Mouse (Mus musculus): ENCODE measurements at regions not wholly inside any gene's neighbourhood (a gene's known extent, or its start where the extent isn't known, plus 50 kb on each side); places are given as distances from the start of the nearest gene placed in this dataset.

GRCm38 (mm10) chr4:142749918-142750317 lies 462.9 kb downstream of the Prdm2 start:
- no peaks in the 10 kb centered on the region for H3K9me3 ChIP-seq
- peaks cover 91% of the 10 kb centered on the region for H3K27me3 ChIP-seq (ENCODE audit: insufficient read depth, poor library complexity, severe bottlenecking)
- no peak overlapping the region for H3K27ac ChIP-seq
- DNase-seq (ENCODE audit: low spot score), result peak; percentile 60
- WGBS, result 28% methylated on average over 8 of the region's 8 CpGs
- H3K4me1 ChIP-seq (replicated peaks), result peaks cover 15% of the 10 kb centered on the region
- no peak overlapping the region for H3K4me3 ChIP-seq
- H3K36me3 ChIP-seq, result no peaks in the 10 kb centered on the region

GRCm38 (mm10) chr4:142723554-142723907 lies 484.3 kb upstream of the Kazn start:
- H3K36me3 ChIP-seq, result no peaks in the 10 kb centered on the region
- no peaks in the 10 kb centered on the region for H3K27me3 ChIP-seq (ENCODE audit: insufficient read depth, poor library complexity, severe bottlenecking)
- DNase-seq (ENCODE audit: low spot score), result no peak
- H3K27ac ChIP-seq, result no peak overlapping the region
- no peaks in the 10 kb centered on the region for H3K9me3 ChIP-seq
- WGBS, result 93% methylated on average over 4 of the region's 4 CpGs
- no peak overlapping the region for H3K4me3 ChIP-seq
- no peaks in the 10 kb centered on the region for H3K4me1 ChIP-seq (replicated peaks)

- WGBS, result 78% methylated on average over 3 of the region's 3 CpGs
- Histone ChIP-seq H3K27me3 (ENCODE audit: insufficient read depth, poor library complexity, severe bottlenecking) (no peaks in the 10 kb centered on the region), H3K27ac (no peak overlapping the region), H3K36me3 (no peaks in the 10 kb centered on the region), H3K9me3 (no peaks in the 10 kb centered on the region), H3K4me1 (replicated peaks) (no peaks in the 10 kb centered on the region), H3K4me3 (no peak overlapping the region)
- no peak for DNase-seq (ENCODE audit: low spot score)
Measured at GRCm38 (mm10) chr4:142722845-142723553, 483.8 kb upstream of the Kazn start.

- Histone ChIP-seq H3K36me3 (no peaks in the 10 kb centered on the region), H3K4me1 (replicated peaks) (no peaks in the 10 kb centered on the region), H3K27me3 (ENCODE audit: insufficient read depth, poor library complexity, severe bottlenecking) (no peaks in the 10 kb centered on the region), H3K27ac (no peak overlapping the region), H3K4me3 (no peak overlapping the region), H3K9me3 (peaks cover 7% of the 10 kb centered on the region; the same call in 1 of the 2 replicates)
- DNase-seq (ENCODE audit: low spot score), result no peak
- 87% methylated on average over 5 of the region's 5 CpGs for WGBS
Measured at GRCm38 (mm10) chr4:142701606-142702005, 462.4 kb upstream of the Kazn start.

GRCm38 (mm10) chr4:142694926-142695325 lies 455.7 kb upstream of the Kazn start:
- Histone ChIP-seq H3K27me3 (ENCODE audit: insufficient read depth, poor library complexity, severe bottlenecking) (0 out of 2 replicates have a peak, but pooled peaks cover 7% of the 10 kb centered on the region), H3K9me3 (no peaks in the 10 kb centered on the region), H3K27ac (no peak overlapping the region), H3K36me3 (no peaks in the 10 kb centered on the region), H3K4me3 (no peak overlapping the region), H3K4me1 (replicated peaks) (no peaks in the 10 kb centered on the region)
- 73% methylated on average over 13 of the region's 13 CpGs for WGBS
- no peak for DNase-seq (ENCODE audit: low spot score)

GRCm38 (mm10) chr4:142688241-142688640 lies 449.0 kb upstream of the Kazn start:
- Histone ChIP-seq H3K4me1 (replicated peaks) (no peaks in the 10 kb centered on the region), H3K4me3 (no peak overlapping the region), H3K36me3 (no peaks in the 10 kb centered on the region), H3K9me3 (0 out of 2 replicates have a peak, but pooled peaks cover 10% of the 10 kb centered on the region), H3K27me3 (ENCODE audit: insufficient read depth, poor library complexity, severe bottlenecking) (0 out of 2 replicates have a peak, but pooled peaks cover 6% of the 10 kb centered on the region), H3K27ac (no peak overlapping the region)
- 93% methylated on average over 6 of the region's 6 CpGs for WGBS
- DNase-seq (ENCODE audit: low spot score), result no peak

- no peaks in the 10 kb centered on the region for H3K4me1 ChIP-seq (replicated peaks)
- no peaks in the 10 kb centered on the region for H3K9me3 ChIP-seq
- H3K27ac ChIP-seq, result no peak overlapping the region
- no peak overlapping the region for H3K4me3 ChIP-seq
- WGBS, result 95% methylated on average over 4 of the region's 4 CpGs
- H3K36me3 ChIP-seq, result no peaks in the 10 kb centered on the region
- no peak for DNase-seq (ENCODE audit: low spot score)
- no peaks in the 10 kb centered on the region for H3K27me3 ChIP-seq (ENCODE audit: insufficient read depth, poor library complexity, severe bottlenecking)
Measured at GRCm38 (mm10) chr4:142677426-142677825, 438.2 kb upstream of the Kazn start.

GRCm38 (mm10) chr4:142674641-142675465 lies 435.7 kb upstream of the Kazn start:
- no peaks in the 10 kb centered on the region for H3K9me3 ChIP-seq
- H3K4me1 ChIP-seq (replicated peaks), result no peaks in the 10 kb centered on the region
- DNase-seq (ENCODE audit: low spot score), result peak; percentile 16
- H3K27ac ChIP-seq, result no peak overlapping the region
- 84% methylated on average over 22 of the region's 22 CpGs for WGBS
- no peaks in the 10 kb centered on the region for H3K36me3 ChIP-seq
- H3K27me3 ChIP-seq (ENCODE audit: insufficient read depth, poor library complexity, severe bottlenecking), result no peaks in the 10 kb centered on the region
- no peak overlapping the region for H3K4me3 ChIP-seq

GRCm38 (mm10) chr4:142671872-142672458 lies 432.8 kb upstream of the Kazn start:
- Histone ChIP-seq H3K9me3 (no peaks in the 10 kb centered on the region), H3K27me3 (ENCODE audit: insufficient read depth, poor library complexity, severe bottlenecking) (no peaks in the 10 kb centered on the region), H3K27ac (no peak overlapping the region), H3K4me1 (replicated peaks) (no peaks in the 10 kb centered on the region), H3K36me3 (no peaks in the 10 kb centered on the region), H3K4me3 (no peak overlapping the region)
- DNase-seq (ENCODE audit: low spot score), result no peak
- WGBS, result 86% methylated on average over 8 of the region's 8 CpGs

- H3K36me3 ChIP-seq, result no peaks in the 10 kb centered on the region
- DNase-seq (ENCODE audit: low spot score), result no peak
- WGBS, result 65% methylated on average over 4 of the region's 4 CpGs
- no peaks in the 10 kb centered on the region; the same call in 1 of the 2 replicates for H3K9me3 ChIP-seq
- H3K27ac ChIP-seq, result no peak overlapping the region
- H3K4me3 ChIP-seq, result no peak overlapping the region
- no peaks in the 10 kb centered on the region for H3K4me1 ChIP-seq (replicated peaks)
- no peaks in the 10 kb centered on the region for H3K27me3 ChIP-seq (ENCODE audit: insufficient read depth, poor library complexity, severe bottlenecking)
Measured at GRCm38 (mm10) chr4:142664781-142665180, 425.6 kb upstream of the Kazn start.

- DNase-seq (ENCODE audit: low spot score), result no peak
- no peaks in the 10 kb centered on the region for H3K4me1 ChIP-seq (replicated peaks)
- no peaks in the 10 kb centered on the region for H3K27me3 ChIP-seq (ENCODE audit: insufficient read depth, poor library complexity, severe bottlenecking)
- WGBS, result 90% methylated on average over 6 of the region's 6 CpGs
- H3K4me3 ChIP-seq, result no peak overlapping the region
- no peaks in the 10 kb centered on the region for H3K9me3 ChIP-seq
- no peak overlapping the region for H3K27ac ChIP-seq
- H3K36me3 ChIP-seq, result no peaks in the 10 kb centered on the region
Measured at GRCm38 (mm10) chr4:142658156-142658555, 419.0 kb upstream of the Kazn start.

GRCm38 (mm10) chr4:142641069-142641468 lies 401.9 kb upstream of the Kazn start:
- 91% methylated on average over 10 of the region's 10 CpGs for WGBS
- DNase-seq (ENCODE audit: low spot score), result no peak
- Histone ChIP-seq H3K27me3 (ENCODE audit: insufficient read depth, poor library complexity, severe bottlenecking) (no peaks in the 10 kb centered on the region), H3K4me1 (replicated peaks) (peaks cover 13% of the 10 kb centered on the region), H3K4me3 (no peak overlapping the region), H3K27ac (no peak overlapping the region), H3K36me3 (no peaks in the 10 kb centered on the region), H3K9me3 (no peaks in the 10 kb centered on the region)

GRCm38 (mm10) chr4:142639340-142639733 lies 400.1 kb upstream of the Kazn start:
- H3K4me3 ChIP-seq, result no peak overlapping the region
- H3K27me3 ChIP-seq (ENCODE audit: insufficient read depth, poor library complexity, severe bottlenecking), result no peaks in the 10 kb centered on the region
- DNase-seq (ENCODE audit: low spot score), result no peak
- WGBS, result 76% methylated on average over 9 of the region's 9 CpGs
- H3K9me3 ChIP-seq, result no peaks in the 10 kb centered on the region
- peak overlapping the region; percentile 57; the same call in 1 of the 2 replicates for H3K27ac ChIP-seq
- H3K36me3 ChIP-seq, result no peaks in the 10 kb centered on the region
- H3K4me1 ChIP-seq (replicated peaks), result peaks cover 17% of the 10 kb centered on the region
